In genomic region chr8:85877976-85878375, GRCm38 (mm10) we compare ENCODE assay signal across 19 mouse cellular contexts.
"Had no signal": no experiment of that assay in that cellular context is flagged by ENCODE, and none has a peak within 500 bp of the region (broad histone marks: within the 10 kb centered on the region; RNA-seq: fewer than 3 reads in every experiment).

No protein-coding gene starts in this region.

- ATAC-seq: intestine, postnatal 0 days; liver, postnatal 0 days; lung, postnatal 0 days; midbrain, embryonic 15.5 days had no signal

- DNase-seq: layer of hippocampus, postnatal 36 days; liver, embryonic 13.5 days; liver, postnatal 0 days; lung, embryonic 14.5 days; right cerebral cortex, adult 18-20 months; right cerebral cortex, postnatal 14 days; right cerebral cortex, postnatal 4 days; thymus, adult 2 months; thymus, postnatal 14 days; thymus, postnatal 4 days had no signal

- H3K9ac ChIP-seq: liver, embryonic 13.5 days; liver, postnatal 0 days; lung, embryonic 14.5 days; midbrain, embryonic 12.5 days; midbrain, embryonic 15.5 days; neural tube, embryonic 12.5 days; neural tube, embryonic 15.5 days had no signal

- H3K27me3 ChIP-seq: liver, embryonic 13.5 days; midbrain, embryonic 12.5 days; midbrain, embryonic 15.5 days; neural tube, embryonic 12.5 days; neural tube, embryonic 15.5 days had no signal

- H3K27ac ChIP-seq: left cerebral cortex, adult 2 months; liver, embryonic 13.5 days; macrophage; midbrain, embryonic 12.5 days; midbrain, embryonic 15.5 days; neural tube, embryonic 12.5 days; neural tube, embryonic 15.5 days; stomach, postnatal 0 days had no signal

- H3K9me3 ChIP-seq: liver, embryonic 13.5 days; midbrain, embryonic 12.5 days; midbrain, embryonic 15.5 days; neural tube, embryonic 12.5 days; neural tube, embryonic 15.5 days had no signal

- H3K4me2 ChIP-seq: liver, embryonic 13.5 days; lung, embryonic 14.5 days; midbrain, embryonic 12.5 days; midbrain, embryonic 15.5 days; neural tube, embryonic 12.5 days; neural tube, embryonic 15.5 days had no signal

- H3K4me1 ChIP-seq: midbrain, embryonic 12.5 days; midbrain, embryonic 15.5 days; neural tube, embryonic 12.5 days; neural tube, embryonic 15.5 days had no signal

- H3K36me3 ChIP-seq: midbrain, embryonic 12.5 days; midbrain, embryonic 15.5 days had no signal

- H3K4me3 ChIP-seq: left cerebral cortex, adult 2 months; liver, embryonic 13.5 days; midbrain, embryonic 12.5 days; midbrain, embryonic 15.5 days; neural tube, embryonic 12.5 days; neural tube, embryonic 15.5 days had no signal
